Mouse (Mus musculus): ENCODE measurements at regions not wholly inside any gene's neighbourhood (a gene's known extent, or its start where the extent isn't known, plus 50 kb on each side); places are given as distances from the start of the nearest gene placed in this dataset.
A peak's percentile ranks its signal among the peaks of the same experiment; 100 is the strongest.

GRCm38 (mm10) chr5:119559696-119560095 lies 110.8 kb upstream of the Tbx3 start:
- 83% methylated on average over 11 of the region's 11 CpGs for WGBS
- no peak for TF ChIP-seq CTCF (IDR thresholded peaks at IDR 0.05; ENCODE audit: low read depth)
- DNase-seq (ENCODE audit: low spot score) = no peak

GRCm38 (mm10) chr5:119560392-119560791 lies 110.1 kb upstream of the Tbx3 start:
- TF ChIP-seq CTCF (IDR thresholded peaks at IDR 0.05; ENCODE audit: low read depth) = no peak
- Histone ChIP-seq H3K4me1 (ENCODE audit: insufficient read depth, low read length) (peaks cover 7% of the 10 kb centered on the region; the same call in 1 of the 2 replicates), H3K4me2 (ENCODE audit: low read depth, low read length) (no peak overlapping the region), H3K9ac (replicated peaks; ENCODE audit: low read length) (no peak overlapping the region), H3K27ac (no peak overlapping the region), H3K9me3 (ENCODE audit: low read length) (no peaks in the 10 kb centered on the region), H3K36me3 (ENCODE audit: insufficient read depth, low read length) (no peaks in the 10 kb centered on the region), H3K27me3 (ENCODE audit: insufficient read depth, low read length) (no peaks in the 10 kb centered on the region), H3K4me3 (ENCODE audit: low read length) (no peak overlapping the region)
- WGBS = 95% methylated on average over 5 of the region's 5 CpGs
- DNase-seq (ENCODE audit: low spot score) (no peak), ATAC-seq (no peak)

More at GRCm38 (mm10) chr5:119559696-119560095, 110.8 kb upstream of the Tbx3 start:
- Histone ChIP-seq H3K4me2 (ENCODE audit: low read depth, low read length) (no peak overlapping the region), H3K9ac (replicated peaks; ENCODE audit: low read length) (no peak overlapping the region), H3K4me1 (ENCODE audit: insufficient read depth, low read length) (peaks cover 7% of the 10 kb centered on the region; the same call in 1 of the 2 replicates), H3K36me3 (ENCODE audit: insufficient read depth, low read length) (no peaks in the 10 kb centered on the region), H3K9me3 (ENCODE audit: low read length) (no peaks in the 10 kb centered on the region), H3K27ac (no peak overlapping the region), H3K4me3 (ENCODE audit: low read length) (no peak overlapping the region), H3K27me3 (ENCODE audit: insufficient read depth, low read length) (no peaks in the 10 kb centered on the region)
- ATAC-seq = no peak

GRCm38 (mm10) chr5:119561531-119561930 lies 108.9 kb upstream of the Tbx3 start:
- no peak for ATAC-seq
- no peak overlapping the region for H3K4me2 ChIP-seq (ENCODE audit: low read depth, low read length)
- no peak for DNase-seq (ENCODE audit: low spot score)
- H3K4me1 ChIP-seq (ENCODE audit: insufficient read depth, low read length) = peaks cover 7% of the 10 kb centered on the region; the same call in 1 of the 2 replicates
- 84% methylated on average over 7 of the region's 7 CpGs for WGBS
- H3K27me3 ChIP-seq (ENCODE audit: insufficient read depth, low read length) = no peaks in the 10 kb centered on the region
- no peaks in the 10 kb centered on the region for H3K9me3 ChIP-seq (ENCODE audit: low read length)
- H3K4me3 ChIP-seq (ENCODE audit: low read length) = no peak overlapping the region
- no peak overlapping the region for H3K9ac ChIP-seq (replicated peaks; ENCODE audit: low read length)
- no peak for TF ChIP-seq CTCF (IDR thresholded peaks at IDR 0.05; ENCODE audit: low read depth)
- H3K36me3 ChIP-seq (ENCODE audit: insufficient read depth, low read length) = no peaks in the 10 kb centered on the region
- H3K27ac ChIP-seq = no peak overlapping the region

GRCm38 (mm10) chr5:119563510-119564351 lies 106.7 kb upstream of the Tbx3 start:
- Histone ChIP-seq H3K9me3 (ENCODE audit: low read length) (no peaks in the 10 kb centered on the region), H3K4me1 (ENCODE audit: insufficient read depth, low read length) (peaks cover 7% of the 10 kb centered on the region; the same call in 1 of the 2 replicates), H3K36me3 (ENCODE audit: insufficient read depth, low read length) (no peaks in the 10 kb centered on the region), H3K4me3 (ENCODE audit: low read length) (no peak overlapping the region), H3K9ac (replicated peaks; ENCODE audit: low read length) (no peak overlapping the region), H3K4me2 (ENCODE audit: low read depth, low read length) (peak overlapping the region; percentile 40), H3K27ac (no peak overlapping the region), H3K27me3 (ENCODE audit: insufficient read depth, low read length) (no peaks in the 10 kb centered on the region)
- 11% methylated on average over 33 of the region's 33 CpGs for WGBS
- DNase-seq (ENCODE audit: low spot score) (peak; percentile 65), ATAC-seq (peak; percentile 55)
- TF ChIP-seq CTCF (IDR thresholded peaks at IDR 0.05; ENCODE audit: low read depth) = no peak

- no peak for DNase-seq (ENCODE audit: low spot score)
- Histone ChIP-seq H3K4me3 (ENCODE audit: low read length) (no peak overlapping the region), H3K9me3 (ENCODE audit: low read length) (no peaks in the 10 kb centered on the region), H3K27me3 (ENCODE audit: insufficient read depth, low read length) (no peaks in the 10 kb centered on the region), H3K36me3 (ENCODE audit: insufficient read depth, low read length) (no peaks in the 10 kb centered on the region), H3K4me1 (ENCODE audit: insufficient read depth, low read length) (peaks cover 7% of the 10 kb centered on the region; the same call in 1 of the 2 replicates), H3K9ac (replicated peaks; ENCODE audit: low read length) (no peak overlapping the region), H3K4me2 (ENCODE audit: low read depth, low read length) (no peak overlapping the region), H3K27ac (no peak overlapping the region)
- WGBS = 84% methylated on average over 11 of the region's 11 CpGs
- no peak for ATAC-seq
- TF ChIP-seq CTCF (IDR thresholded peaks at IDR 0.05; ENCODE audit: low read depth) = no peak
Observed at GRCm38 (mm10) chr5:119567639-119568038, 102.8 kb upstream of the Tbx3 start.

GRCm38 (mm10) chr5:119570054-119570453 lies 100.4 kb upstream of the Tbx3 start:
- Histone ChIP-seq H3K4me2 (ENCODE audit: low read depth, low read length) (no peak overlapping the region), H3K36me3 (ENCODE audit: insufficient read depth, low read length) (no peaks in the 10 kb centered on the region), H3K9me3 (ENCODE audit: low read length) (peaks cover 4% of the 10 kb centered on the region; the same call in 1 of the 2 replicates), H3K4me1 (ENCODE audit: insufficient read depth, low read length) (no peaks in the 10 kb centered on the region), H3K27me3 (ENCODE audit: insufficient read depth, low read length) (no peaks in the 10 kb centered on the region), H3K4me3 (ENCODE audit: low read length) (no peak overlapping the region), H3K9ac (replicated peaks; ENCODE audit: low read length) (no peak overlapping the region), H3K27ac (no peak overlapping the region)
- ATAC-seq (no peak), DNase-seq (ENCODE audit: low spot score) (no peak)
- WGBS = 56% methylated on average over 8 of the region's 8 CpGs
- TF ChIP-seq CTCF (IDR thresholded peaks at IDR 0.05; ENCODE audit: low read depth) = no peak

- Histone ChIP-seq H3K36me3 (ENCODE audit: insufficient read depth, low read length) (no peaks in the 10 kb centered on the region), H3K4me3 (ENCODE audit: low read length) (no peak overlapping the region), H3K4me2 (ENCODE audit: low read depth, low read length) (no peak overlapping the region), H3K27me3 (ENCODE audit: insufficient read depth, low read length) (no peaks in the 10 kb centered on the region), H3K9ac (replicated peaks; ENCODE audit: low read length) (no peak overlapping the region), H3K27ac (no peak overlapping the region), H3K9me3 (ENCODE audit: low read length) (peaks cover 4% of the 10 kb centered on the region; the same call in 1 of the 2 replicates), H3K4me1 (ENCODE audit: insufficient read depth, low read length) (no peaks in the 10 kb centered on the region)
- TF ChIP-seq CTCF (IDR thresholded peaks at IDR 0.05; ENCODE audit: low read depth) = 0 out of 2 replicates have a peak, but pooled peaks have one; percentile 12
- DNase-seq (ENCODE audit: low spot score) = no peak
- 94% methylated on average over 3 of the region's 3 CpGs for WGBS
- no peak for ATAC-seq
Observed at GRCm38 (mm10) chr5:119571644-119572043, 98.8 kb upstream of the Tbx3 start.
